Mouse (Mus musculus) myocyte (in vitro differentiated cells): Measurements from ENCODE around the gene Map1b.

Experiments
- CEBPB ChIP-seq: IDR thresholded peaks from 2 replicates; pipeline ENCODE4 v1.6.1; 2011; ENCODE audit warnings: mild to moderate bottlenecking, moderate library complexity; ENCODE audit not compliant: poor library complexity, insufficient read depth, severe bottlenecking
- MYOG ChIP-seq, 3 experiments: IDR thresholded peaks; one replicate each; pipeline ENCODE4 v1.6.1; 2011; ENCODE audit warnings: control low read depth in 2 of 3, low read depth in 2 of 3, mild to moderate bottlenecking in 2 of 3; ENCODE audit not compliant: insufficient read length in 2 of 3, control insufficient read depth in 1 of 3, insufficient read depth in 1 of 3
- POLR2A ChIP-seq: IDR thresholded peaks from one replicate; pipeline ENCODE4 v1.6.1; 2011; ENCODE audit warnings: low read depth, mild to moderate bottlenecking, control low read depth, moderate library complexity; ENCODE audit not compliant: insufficient read length

GRCm38 (mm10) chr13:99563021-99563420 is 46.7 kb upstream of the Map1b start:
- TF ChIP-seq MYOG (IDR thresholded peaks at IDR 0.05; ENCODE audit: control insufficient read depth in 1 of 3, insufficient read depth in 1 of 3, insufficient read length in 2 of 3, low read depth in 2 of 3) (no peak), POLR2A (no peak), CEBPB (no peak)
